20 mouse cellular contexts compared by ENCODE assay signal in the genomic region with DNA sequence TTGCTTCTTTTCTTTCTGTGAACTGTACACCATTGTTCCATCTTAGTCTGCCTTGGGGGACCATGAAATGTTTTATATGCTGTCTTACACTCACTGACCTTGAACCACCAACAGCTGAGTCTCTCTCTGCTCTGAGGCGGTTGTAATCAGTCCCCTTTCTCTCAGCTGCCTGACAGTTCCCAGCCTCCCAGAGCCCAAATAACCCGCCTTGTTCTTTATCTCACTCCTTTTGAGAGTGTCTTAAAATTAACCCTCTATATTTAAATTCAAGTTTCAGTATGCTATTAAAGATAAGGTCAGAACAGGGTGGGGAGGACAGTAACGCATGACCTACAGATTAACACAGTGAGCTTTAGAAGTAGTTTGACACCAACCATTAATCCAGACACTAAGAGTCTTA. TPM values are rescaled to one million over a fixed set of nuclear protein-coding genes. Genes with fewer than 3 reads are reported as not detected.
DNase-seq lines count a peak whose midpoint lies in the region; ATAC-seq lines count a peak whose summit lies in the region.
"Had no signal": no experiment of that assay in that cellular context is flagged by ENCODE, and none has a peak within 500 bp of the region (broad histone marks: within the 10 kb centered on the region; RNA-seq: fewer than 3 reads in every experiment).

No protein-coding gene starts in this region.

- ATAC-seq in erythroid progenitor cell, adult 5-6 weeks (replicated peaks; ENCODE audit: low FRiP score, poor library complexity, severe bottlenecking): peak; percentile 54
- peak; percentile 76 for ATAC-seq in liver, embryonic 16.5 days (ENCODE audit: low read depth)
- ATAC-seq: forebrain, embryonic 13.5 days; hindbrain, postnatal 0 days; lung, postnatal 0 days; midbrain, embryonic 16.5 days had no signal

- H3K36me3 ChIP-seq in liver, embryonic 16.5 days (ENCODE audit: control insufficient read depth, insufficient read depth): no peaks in the 10 kb centered on the region
- H3K36me3 ChIP-seq: embryonic facial prominence, embryonic 15.5 days; limb, embryonic 15.5 days had no signal

- peak overlapping the region; percentile 70 for H3K27ac ChIP-seq in liver, embryonic 16.5 days (ENCODE audit: low read length)
- H3K27ac ChIP-seq: embryonic facial prominence, embryonic 15.5 days; forebrain, embryonic 13.5 days; hindbrain, postnatal 0 days; limb, embryonic 15.5 days had no signal

- WGBS in liver, embryonic 16.5 days (ENCODE audit: insufficient replicate concordance): 16% methylated on average over 3 of the region's 3 CpGs

- H3K9me3 ChIP-seq in liver, embryonic 16.5 days (replicated peaks; ENCODE audit: control insufficient read depth, low read length): no peaks in the 10 kb centered on the region
- H3K9me3 ChIP-seq: embryonic facial prominence, embryonic 15.5 days; forebrain, embryonic 13.5 days; limb, embryonic 15.5 days had no signal

- peaks cover 20% of the 10 kb centered on the region for H3K4me1 ChIP-seq in liver, embryonic 16.5 days (ENCODE audit: control insufficient read depth, low read depth, low read length)
- H3K4me1 ChIP-seq: embryonic facial prominence, embryonic 15.5 days; forebrain, embryonic 13.5 days; limb, embryonic 15.5 days had no signal

- H3K4me2 ChIP-seq in liver, embryonic 16.5 days (ENCODE audit: low read depth, low read length): peak overlapping the region; percentile 61
- H3K4me2 ChIP-seq: embryonic facial prominence, embryonic 15.5 days; forebrain, embryonic 13.5 days; heart, embryonic 11.5 days; limb, embryonic 15.5 days had no signal

- no peaks in the 10 kb centered on the region for H3K27me3 ChIP-seq in liver, embryonic 16.5 days (ENCODE audit: control insufficient read depth, insufficient read depth, low read depth, low read length)
- H3K27me3 ChIP-seq: embryonic facial prominence, embryonic 15.5 days; forebrain, embryonic 13.5 days; limb, embryonic 15.5 days had no signal

- H3K4me3 ChIP-seq in liver, embryonic 16.5 days (ENCODE audit: low read depth, low read length): no peak overlapping the region
- H3K4me3 ChIP-seq: embryonic facial prominence, embryonic 15.5 days; forebrain, embryonic 13.5 days; limb, embryonic 15.5 days had no signal

- H3K9ac ChIP-seq in liver, embryonic 16.5 days (ENCODE audit: low read depth, low read length): no peak overlapping the region; the same call in 1 of the 2 replicates
- H3K9ac ChIP-seq: embryonic facial prominence, embryonic 15.5 days; forebrain, embryonic 13.5 days; limb, embryonic 15.5 days had no signal

- peak; percentile 7 for DNase-seq in heart, adult 11 months
- no peak for DNase-seq in heart, adult 8-10 months (ENCODE audit: low spot score)
- DNase-seq in MEL-GATA-1-ER (ENCODE audit: extremely low read depth, low read depth): peak; percentile 60
- no peak for DNase-seq in cerebellum, adult 11-12 months
- DNase-seq in adrenal gland, postnatal 4 days (ENCODE audit: low spot score in 2 of 2): no peak
- DNase-seq in frontal cortex, postnatal 14 days (ENCODE audit: low spot score in 2 of 2): no peak
- DNase-seq: cerebellum, postnatal 25 days; gastrocnemius, postnatal 36 days; kidney, adult 11 months; right cerebral cortex, postnatal 25 days; thymus, postnatal 36 days had no signal

RNA-seq across cellular contexts. Expression of gene Htr2a, which starts 32.9 kb away (rescaled TPM):
- total RNA-seq in heart, adult 8-10 months (2022): under 1 TPM; 0.34 to 0.81 (median 0.52) TPM
- total RNA-seq in erythroid progenitor cell, adult 5-6 weeks (2015; ENCODE audit: low replicate concordance): 0.36 and 5.0 TPM in 2 replicates
- 0.51 TPM in 1 of 2 replicates, not detected in the other for total RNA-seq in erythroid progenitor cell, adult 5-6 weeks (2017; ENCODE audit: low replicate concordance)
- polyA plus RNA-seq in liver, embryonic 16.5 days (2015; fragmentation: Nextera tagmentation; extraction: Ambion mirVana): 0.19 and 0.26 TPM in 2 replicates
- total RNA-seq in adrenal gland, postnatal 4 days (2021): under 1 TPM; 0.51 to 0.56 TPM

RNA-seq across cellular contexts. Expression of gene Esd, which starts 58.5 kb away (rescaled TPM):
- total RNA-seq in heart, adult 8-10 months (2022): 100 to 1,000 TPM; 123 to 136 (median 128) TPM
- 59.1 and 82.2 TPM in 2 replicates for total RNA-seq in erythroid progenitor cell, adult 5-6 weeks (2015; ENCODE audit: low replicate concordance)
- total RNA-seq in erythroid progenitor cell, adult 5-6 weeks (2017; ENCODE audit: low replicate concordance): 62.2 and 67.1 TPM in 2 replicates
- polyA plus RNA-seq in liver, embryonic 16.5 days (2015; fragmentation: Nextera tagmentation; extraction: Ambion mirVana): 184 and 191 TPM in 2 replicates
- 100 to 1,000 TPM; 189 to 197 TPM for total RNA-seq in adrenal gland, postnatal 4 days (2021)

Comparison
In these comparisons a context has a peak if more than half of its experiments do, and no peak if none do; other contexts are left out.
1. DNase-seq: peak in heart, adult 11 months (single experiment) and MEL-GATA-1-ER (single experiment); none in heart, adult 8-10 months (single experiment), cerebellum, adult 11-12 months (single experiment), adrenal gland, postnatal 4 days (0 of 2) and frontal cortex, postnatal 14 days (0 of 2).